Mouse (Mus musculus) gastrocnemius, postnatal 4 days (tissue): Measurements from ENCODE around the gene Gm9918. TPM values are rescaled to one million over a fixed set of nuclear protein-coding genes. Genes with fewer than 3 reads are reported as not detected.

ENCODE experiments used
- total RNA-seq, 2 experiments: library from RNA; stranded (reverse); gene quantifications; 2 replicates each; pipeline ENCODE4 v1.2.3; 2021

The Gm9918 gene
- total RNA-seq, 2 experiments from 2014 or later: not detected

Other genes with a start within 250 kb of the Gm9918 start
- 1 to 10 TPM; 2.3 to 5.8 TPM for gene Krt18, start 242.4 kb upstream of the Gm9918 start, total RNA-seq
- 100 to 1,000 TPM; 182 to 199 TPM for gene Eif4b, start 196.8 kb upstream of the Gm9918 start, total RNA-seq
- gene Tns2, start 170.2 kb upstream of the Gm9918 start, total RNA-seq: 10 to 100 TPM; 58.7 to 59.5 TPM
- 10 to 100 TPM; 21.1 to 26.7 TPM for gene Spryd3, start 134.3 kb upstream of the Gm9918 start, total RNA-seq
- 10 to 100 TPM; 80.3 to 91.9 TPM for gene Igfbp6, start 126.2 kb upstream of the Gm9918 start, total RNA-seq
- under 1 TPM; 0.18 to 0.39 TPM for gene Soat2, start 120.0 kb upstream of the Gm9918 start, total RNA-seq
- gene Zfp740, start 67.3 kb upstream of the Gm9918 start, total RNA-seq: 10 to 100 TPM; 56.8 to 66.8 TPM
- 10 to 100 TPM; 41.0 to 43.5 TPM for gene Csad, start 65.8 kb upstream of the Gm9918 start, total RNA-seq
- gene Itgb7, start 38.6 kb upstream of the Gm9918 start, total RNA-seq: 1 to 10 TPM; 1.3 to 2.1 TPM
- gene Rarg, start 13.0 kb upstream of the Gm9918 start, total RNA-seq: 10 to 100 TPM; 21.3 to 27.8 TPM
- 10 to 100 TPM; 18.9 to 20.0 TPM for gene Mfsd5, start 8.9 kb downstream of the Gm9918 start, total RNA-seq
- 10 to 100 TPM; 13.0 to 20.5 TPM for gene Espl1, start 25.7 kb downstream of the Gm9918 start, total RNA-seq
- gene Pfdn5, start 55.6 kb downstream of the Gm9918 start, total RNA-seq: 100 to 1,000 TPM; 331 to 348 TPM
- gene Myg1, start 61.1 kb downstream of the Gm9918 start, total RNA-seq: 10 to 100 TPM; 31.0 to 35.1 TPM
- gene Aaas, start 80.2 kb downstream of the Gm9918 start, total RNA-seq: 10 to 100 TPM; 14.0 to 14.3 TPM
- gene Sp7, start 96.6 kb downstream of the Gm9918 start, total RNA-seq: under 1 TPM; 0.18 to 0.22 TPM
- 10 to 100 TPM; 54.9 to 69.9 TPM for gene Sp1, start 135.6 kb downstream of the Gm9918 start, total RNA-seq
- gene Amhr2, start 174.8 kb downstream of the Gm9918 start, total RNA-seq: 1 to 10 TPM; 3.6 to 3.9 TPM
- gene Prr13, start 188.5 kb downstream of the Gm9918 start, total RNA-seq: 10 to 100 TPM; 15.2 to 18.7 TPM
- 100 to 1,000 TPM; 614 to 662 TPM for gene Pcbp2, start 200.0 kb downstream of the Gm9918 start, total RNA-seq
- 1 to 10 TPM in 1 of 2 experiments, not detected in 1; 7.6 TPM for gene Gm10337, start 233.2 kb downstream of the Gm9918 start, total RNA-seq
- 1 to 10 TPM; 6.1 to 6.3 TPM for gene Map3k12, start 246.5 kb downstream of the Gm9918 start, total RNA-seq
- gene Tarbp2, start 247.6 kb downstream of the Gm9918 start, total RNA-seq: 10 to 100 TPM; 54.7 to 56.9 TPM